Mouse (Mus musculus) embryonic facial prominence, embryonic 10.5 days (tissue): ENCODE measurements around the gene Dennd6b. TPM values are rescaled to one million over a fixed set of nuclear protein-coding genes. Genes with fewer than 3 reads are reported as not detected.

Experiments
- DNase-seq: peaks from one replicate; pipeline ENCODE4 v3.0.0-alpha.2; 2017; ENCODE audit warnings: low spot score
- H3K27ac ChIP-seq: fragments of 300-500 bp; sonication (generic); replicated peaks from 2 replicates; pipeline ENCODE4 v1.5.1; 2016; ENCODE audit warnings: mild to moderate bottlenecking
- H3K27me3 ChIP-seq: fragments of 300-500 bp; sonication (generic); replicated peaks from 2 replicates; pipeline ENCODE4 v1.6.1; 2016; ENCODE audit warnings: low read depth, mild to moderate bottlenecking; ENCODE audit not compliant: poor library complexity, severe bottlenecking
- H3K36me3 ChIP-seq: fragments of 300-500 bp; sonication (generic); replicated peaks from 2 replicates; pipeline ENCODE4 v1.6.1; 2016; ENCODE audit warnings: mild to moderate bottlenecking, moderate library complexity
- H3K4me1 ChIP-seq: fragments of 300-500 bp; sonication (generic); 2 replicates; pipeline ENCODE4 v1.6.1; 2016
- H3K4me3 ChIP-seq: fragments of 300-500 bp; sonication (generic); 2 replicates; pipeline ENCODE4 v1.5.1; 2016; ENCODE audit warnings: mild to moderate bottlenecking, moderate library complexity
- H3K9me3 ChIP-seq: fragments of 300-500 bp; sonication (generic); 2 replicates; pipeline ENCODE4 v1.6.1; 2016; ENCODE audit warnings: mild to moderate bottlenecking
- WGBS: fragments of 180-500 bp; shearing (Covaris S2); methylation state at CpG from one replicate; pipeline ENCODE4 v1.1.7; 2016; 5-methylcytosine and 5-hydroxymethylcytosine counted together
- polyA plus RNA-seq: library from polyadenylated mRNA; unstranded; fragments of >200 nt; fragmentation: Nextera tagmentation; extraction: Ambion mirVana; gene quantifications from 2 replicates; pipeline ENCODE4 v1.2.1, GENCODE M21; 2016

Gene Dennd6b
- polyA plus RNA-seq, 1 experiment from 2014 or later, result 26.1 TPM

GRCm38 (mm10) chr15:89209886-89210761 is 13.8 kb upstream of the Dennd6b start:
- H3K27me3 ChIP-seq, result no peaks in the 10 kb centered on the region
- H3K36me3 ChIP-seq, result no peaks in the 10 kb centered on the region
- peak overlapping the region; percentile 75 for H3K27ac ChIP-seq
- H3K9me3 ChIP-seq, result no peaks in the 10 kb centered on the region
- peaks cover 22% of the 10 kb centered on the region for H3K4me1 ChIP-seq
- peak; percentile 85 for DNase-seq
- 24% methylated on average over 22 of the region's 22 CpGs for WGBS
- peak overlapping the region; percentile 48 for H3K4me3 ChIP-seq

DNA sequence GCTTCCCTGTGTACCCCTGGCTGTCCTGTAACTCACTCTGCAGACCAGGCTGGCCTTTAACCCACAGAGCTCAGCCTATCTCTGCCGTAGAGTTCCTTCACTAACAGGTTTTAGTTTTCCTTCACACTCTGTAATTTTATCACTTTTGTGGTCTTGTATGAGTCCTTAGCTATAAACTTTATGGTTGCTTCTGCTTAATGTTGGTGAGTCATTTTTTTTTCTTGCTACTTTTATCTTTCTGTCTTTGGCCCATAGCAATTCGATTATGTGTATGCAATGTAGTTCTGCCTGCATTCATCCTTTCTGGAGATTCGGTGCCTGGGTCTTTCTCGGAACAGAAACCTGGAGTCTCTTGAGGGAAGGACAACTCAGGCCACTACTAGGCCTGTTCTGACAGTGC is 11.2 kb upstream of the Dennd6b start:
- DNase-seq, result no peak
- H3K9me3 ChIP-seq, result peaks cover 5% of the 10 kb centered on the region
- no peak overlapping the region for H3K27ac ChIP-seq
- H3K4me1 ChIP-seq, result peaks cover 14% of the 10 kb centered on the region
- WGBS, result 88% methylated on average over 4 of the region's 4 CpGs
- H3K36me3 ChIP-seq, result no peaks in the 10 kb centered on the region
- no peaks in the 10 kb centered on the region for H3K27me3 ChIP-seq
- H3K4me3 ChIP-seq, result no peak overlapping the region

DNA sequence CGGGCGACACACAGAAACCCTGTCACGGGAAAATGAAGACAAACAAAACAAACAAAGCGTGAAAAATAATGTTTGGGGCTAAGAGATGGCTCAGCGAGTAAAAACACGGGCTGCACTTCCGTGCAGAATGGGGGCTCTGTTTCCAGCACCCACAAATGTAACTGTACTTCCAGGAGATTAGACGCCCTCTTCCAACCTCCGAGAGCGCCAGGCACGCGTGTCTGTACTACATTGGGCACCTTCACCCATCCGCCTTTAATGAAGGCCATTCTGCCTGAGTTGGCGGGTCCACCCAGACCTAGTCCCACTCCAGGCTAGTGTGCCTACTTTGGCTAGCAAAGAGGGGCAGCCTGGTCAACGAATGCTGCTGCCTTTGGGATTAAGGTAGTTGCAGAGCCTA is 760 bp upstream of the Dennd6b start:
- WGBS, result 76% methylated on average over 15 of the region's 15 CpGs
- Histone ChIP-seq H3K27me3 (no peaks in the 10 kb centered on the region), H3K4me1 (peaks cover 24% of the 10 kb centered on the region), H3K4me3 (peak overlapping the region; percentile 97), H3K9me3 (0 out of 2 replicates have a peak, but pooled peaks cover under 1% of the 10 kb centered on the region), H3K27ac (peak overlapping the region; percentile 99), H3K36me3 (peaks cover 13% of the 10 kb centered on the region; the same call in 1 of the 2 replicates)
- DNase-seq, result no peak

GRCm38 (mm10) chr15:89195690-89196312 is 495 bp downstream of the Dennd6b start:
- DNase-seq, result peak; percentile 91
- WGBS, result under 1% methylated on average over 25 of the region's 25 CpGs
- peak overlapping the region; percentile 97 for H3K4me3 ChIP-seq
- peaks cover 23% of the 10 kb centered on the region for H3K36me3 ChIP-seq
- H3K9me3 ChIP-seq, result no peaks in the 10 kb centered on the region
- peak overlapping the region; percentile 99 for H3K27ac ChIP-seq
- H3K4me1 ChIP-seq, result peaks cover 24% of the 10 kb centered on the region
- no peaks in the 10 kb centered on the region for H3K27me3 ChIP-seq

DNA sequence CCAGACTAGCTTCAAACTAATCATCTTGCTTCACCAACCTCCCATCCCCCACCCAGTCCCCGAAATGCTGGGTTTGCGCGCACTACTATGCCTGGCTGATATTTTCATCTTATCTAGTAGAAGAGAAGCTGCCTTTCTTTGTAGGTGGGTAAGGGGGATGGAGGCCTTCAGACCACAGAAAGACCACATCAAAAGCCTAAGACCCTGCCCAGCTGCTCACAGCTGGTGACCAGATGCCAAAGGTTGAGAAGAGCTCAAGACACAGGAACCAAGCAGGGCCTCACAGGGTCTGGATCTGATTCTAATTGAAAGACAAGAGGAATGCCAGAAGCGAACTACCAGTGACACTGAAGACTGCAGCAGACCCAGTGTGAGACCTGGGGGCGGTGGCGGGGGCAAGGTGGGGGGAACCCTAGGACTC is 1.0 kb downstream of the Dennd6b start:
- WGBS, result 16% methylated on average over 6 of the region's 6 CpGs
- DNase-seq, result peak; percentile 76
- Histone ChIP-seq H3K27me3 (no peaks in the 10 kb centered on the region), H3K9me3 (no peaks in the 10 kb centered on the region), H3K4me3 (peak overlapping the region; percentile 97), H3K27ac (peak overlapping the region; percentile 99), H3K4me1 (peaks cover 24% of the 10 kb centered on the region), H3K36me3 (peaks cover 28% of the 10 kb centered on the region)

GRCm38 (mm10) chr15:89184937-89185227 is 11.4 kb downstream of the Dennd6b start:
- H3K9me3 ChIP-seq, result no peaks in the 10 kb centered on the region
- H3K27ac ChIP-seq, result 0 out of 2 replicates have a peak overlapping the region, but pooled peaks have one; percentile 37
- 88% methylated on average over 5 of the region's 5 CpGs for WGBS
- no peaks in the 10 kb centered on the region for H3K27me3 ChIP-seq
- peaks cover 67% of the 10 kb centered on the region for H3K36me3 ChIP-seq
- H3K4me1 ChIP-seq, result peaks cover 49% of the 10 kb centered on the region
- no peak for DNase-seq
- H3K4me3 ChIP-seq, result no peak overlapping the region

- DNase-seq, result no peak
- Histone ChIP-seq H3K4me3 (no peak overlapping the region), H3K4me1 (peaks cover 52% of the 10 kb centered on the region), H3K27me3 (no peaks in the 10 kb centered on the region), H3K36me3 (peaks cover 62% of the 10 kb centered on the region), H3K9me3 (no peaks in the 10 kb centered on the region), H3K27ac (0 out of 2 replicates have a peak overlapping the region, but pooled peaks have one; percentile 37)
- 48% methylated on average over 5 of the region's 5 CpGs for WGBS
These were observed 12.0 kb downstream of the Dennd6b start for GRCm38 (mm10) chr15:89184141-89184936.

GRCm38 (mm10) chr15:89182842-89183241 is 13.5 kb downstream of the Dennd6b start:
- 72% methylated on average over 5 of the region's 5 CpGs for WGBS
- peaks cover 52% of the 10 kb centered on the region for H3K36me3 ChIP-seq
- no peak overlapping the region for H3K4me3 ChIP-seq
- no peak for DNase-seq
- no peaks in the 10 kb centered on the region for H3K27me3 ChIP-seq
- H3K4me1 ChIP-seq, result peaks cover 67% of the 10 kb centered on the region
- peak overlapping the region; percentile 60 for H3K27ac ChIP-seq
- no peaks in the 10 kb centered on the region for H3K9me3 ChIP-seq

DNA sequence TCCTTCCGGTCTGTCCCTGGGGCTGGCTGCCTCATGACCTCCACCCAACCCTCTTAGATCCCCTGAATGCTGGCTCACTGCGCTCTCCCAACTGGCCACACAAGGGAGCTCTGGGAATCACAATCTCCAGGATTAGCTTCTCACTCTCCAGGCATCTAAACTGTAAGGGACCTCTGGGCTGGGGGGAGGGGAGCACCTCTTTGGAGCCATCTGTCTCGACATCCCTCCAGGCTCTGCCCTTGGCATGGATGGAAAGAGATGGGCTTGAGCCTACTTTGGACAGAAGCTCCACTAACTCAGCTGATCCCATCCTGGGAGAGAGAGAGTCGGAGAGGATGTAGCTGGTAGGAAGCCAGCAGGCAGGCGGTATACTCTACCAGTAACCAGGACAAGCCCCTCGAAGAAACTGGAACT is 14.0 kb downstream of the Dennd6b start:
- peak overlapping the region; percentile 84; the same call in 1 of the 2 replicates for H3K4me3 ChIP-seq
- H3K4me1 ChIP-seq, result peaks cover 72% of the 10 kb centered on the region
- no peaks in the 10 kb centered on the region for H3K9me3 ChIP-seq
- H3K27me3 ChIP-seq, result no peaks in the 10 kb centered on the region
- H3K36me3 ChIP-seq, result peaks cover 50% of the 10 kb centered on the region
- WGBS, result 36% methylated on average over 6 of the region's 6 CpGs
- DNase-seq, result peak; percentile 43
- H3K27ac ChIP-seq, result peak overlapping the region; percentile 60

DNA sequence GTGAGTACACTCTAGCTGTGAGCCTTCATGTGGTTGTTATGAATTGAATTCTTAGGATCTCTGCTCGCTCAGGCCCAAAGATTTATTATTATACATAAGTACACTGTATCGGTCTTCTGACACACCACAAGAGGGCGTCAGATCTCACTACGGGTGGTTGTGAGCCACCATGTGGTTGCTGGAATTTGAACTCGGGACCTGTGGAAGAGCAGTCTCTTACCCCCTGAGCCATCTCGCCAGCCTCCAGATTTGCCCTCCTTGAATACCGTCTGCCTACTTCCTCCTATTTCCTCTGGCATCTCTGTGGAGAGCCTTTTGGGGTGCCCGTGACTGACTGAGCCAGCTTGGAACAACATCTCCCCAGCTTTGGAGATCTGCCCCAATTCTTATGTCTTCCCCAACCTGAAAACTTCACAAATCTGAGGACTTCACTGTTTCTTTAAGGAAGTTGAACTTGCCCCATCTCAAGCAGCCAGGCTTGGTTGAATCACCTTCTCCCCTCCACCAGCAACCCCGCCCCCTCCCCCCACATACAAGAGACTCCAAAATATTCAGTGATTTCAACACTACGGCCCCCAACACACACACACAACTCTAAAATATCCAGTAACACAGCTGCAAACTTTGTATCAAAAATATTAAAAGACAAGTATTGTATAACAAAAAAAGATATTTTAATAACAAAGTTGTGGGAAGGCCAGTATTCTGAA is 14.6 kb downstream of the Dennd6b start:
- DNase-seq, result no peak
- Histone ChIP-seq H3K27me3 (no peaks in the 10 kb centered on the region), H3K9me3 (no peaks in the 10 kb centered on the region), H3K4me1 (peaks cover 79% of the 10 kb centered on the region), H3K36me3 (peaks cover 49% of the 10 kb centered on the region), H3K27ac (peak overlapping the region; percentile 98), H3K4me3 (peak overlapping the region; percentile 84)
- WGBS, result 72% methylated on average over 10 of the region's 10 CpGs

DNA sequence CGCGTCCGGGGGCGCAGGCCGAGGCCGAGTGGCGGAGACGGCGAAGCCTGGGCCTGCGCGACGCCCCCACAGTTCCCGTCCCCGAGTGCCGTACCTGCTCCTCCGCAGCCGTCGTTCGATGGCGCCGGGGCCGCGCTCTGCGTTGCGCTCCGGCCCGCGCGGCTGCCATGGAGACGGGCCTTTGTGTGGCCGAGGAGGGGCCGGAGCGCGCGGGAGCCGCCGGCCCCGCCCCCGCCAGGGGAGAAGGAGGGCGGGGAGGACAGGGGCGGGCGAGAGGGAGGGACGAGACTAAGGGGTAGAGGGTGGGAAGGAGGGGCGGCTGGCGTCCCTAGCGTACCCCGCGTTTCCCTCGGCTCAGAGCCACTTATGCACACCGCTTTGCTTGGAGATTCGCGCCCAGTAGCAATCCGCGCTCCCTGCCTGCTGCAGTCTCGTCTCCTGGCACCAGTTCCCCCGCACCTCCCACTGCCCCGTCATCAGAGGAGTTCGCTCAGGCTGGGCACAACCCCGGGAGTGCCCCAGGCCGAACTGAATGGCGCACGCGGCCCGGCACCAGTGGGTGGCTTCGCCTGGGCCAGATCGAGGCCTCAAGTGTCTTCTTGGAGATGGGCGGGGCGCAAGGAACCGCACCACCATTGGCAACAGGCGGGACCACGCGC is 15.6 kb downstream of the Dennd6b start, which contains the start of gene Plxnb2:
TSS of gene Plxnb2 (minus strand) at position 218 of the 659 bp plus-strand sequence.
- H3K4me1 ChIP-seq, result peaks cover 88% of the 10 kb centered on the region
- DNase-seq, result peak; percentile 93
- no peaks in the 10 kb centered on the region for H3K27me3 ChIP-seq
- H3K9me3 ChIP-seq, result no peaks in the 10 kb centered on the region
- H3K4me3 ChIP-seq, result peak within 1 kb of the TSS; percentile 84
- under 1% methylated on average over 69 of the region's 72 CpGs for WGBS
- H3K27ac ChIP-seq, result peak within 1 kb of the TSS; percentile 98
- peaks cover 43% of the 10 kb centered on the region for H3K36me3 ChIP-seq
